Mouse (Mus musculus) stomach, postnatal 0 days (tissue): ENCODE measurements around the gene Tmem178b.

Source experiments
- CTCF ChIP-seq: IDR thresholded peaks from 2 replicates; pipeline ENCODE4 v1.5.1; 2016; ENCODE audit warnings: antibody characterized with exemption, low read depth, mild to moderate bottlenecking, moderate library complexity
- EP300 ChIP-seq: optimal IDR thresholded peaks from 2 replicates; pipeline ENCODE3; 2016; ENCODE audit warnings: antibody characterized with exemption

GRCm38 (mm10) chr6:40033935-40034334 lies 160.9 kb downstream of the Tmem178b start:
- TF ChIP-seq CTCF (no peak), EP300 (no peak)
